Mouse (Mus musculus) heart, postnatal 14 days (tissue): Measurements from ENCODE around the gene Gm26661. TPM values are rescaled to one million over a fixed set of nuclear protein-coding genes. Genes with fewer than 3 reads are reported as not detected.
A peak's percentile ranks its signal among the peaks of the same experiment; 100 is the strongest.

ENCODE experiments used
- DNase-seq, 2 experiments: peaks; one replicate each; pipeline ENCODE4 v3.0.0; 2021 to 2022
- intact Hi-C: fragments of 180-260 bp; cut with DNase I; formaldehyde crosslinking; loops from one replicate; pipeline ENCODE4 v1.15.1; 2025
- long read RNA-seq, 2 experiments: library from polyadenylated mRNA; stranded (forward); transcript quantifications; one replicate each; pipeline ENCODE4 v2.0.0; 2021
- total RNA-seq, 2 experiments: library from RNA; stranded (reverse); gene quantifications; 2 replicates each; pipeline ENCODE4 v1.2.3; 2021

The Gm26661 gene
- total RNA-seq, result not detected
- long read RNA-seq, experiment 1, result 0 reads
- long read RNA-seq, experiment 2, result 0 reads

- intact Hi-C loops, result no loop called here
- DNase-seq, result peak; percentile 45 to 66
These were observed at the start of gene Gm26661 for GRCm38 (mm10) chr14:7791532-7792159. TSS of gene Gm26661 (plus strand) at chr14:7791587.

GRCm38 (mm10) chr14:7748944-7749763 lies 42.2 kb upstream of the Gm26661 start:
- intact Hi-C loops, result no loop called here
- DNase-seq, result peak; percentile 33 to 67

- DNase-seq, result peak in 1 of 2 experiments; percentile 21
- intact Hi-C loops, result no loop called here
These were observed 41.7 kb upstream of the Gm26661 start for GRCm38 (mm10) chr14:7749764-7750089.

GRCm38 (mm10) chr14:7765569-7766314 lies 25.6 kb upstream of the Gm26661 start:
- intact Hi-C loops, result loop anchor here (5.0 kb wide), 1 partner anchor 37 kb away; no protein-coding TSS in a partner anchor

GRCm38 (mm10) chr14:7773714-7774389 lies 17.5 kb upstream of the Gm26661 start:
- peak; percentile 57 to 64 for DNase-seq
- intact Hi-C loops, result no loop called here

More at GRCm38 (mm10) chr14:7765569-7766314, 25.6 kb upstream of the Gm26661 start:
- peak; percentile 80 to 82 for DNase-seq

GRCm38 (mm10) chr14:7786073-7786472 lies 5.3 kb upstream of the Gm26661 start:
- intact Hi-C loops, result no loop called here
- no peak for DNase-seq

GRCm38 (mm10) chr14:7789266-7790030 lies 1.9 kb upstream of the Gm26661 start:
- peak; percentile 40 for DNase-seq

GRCm38 (mm10) chr14:7791061-7791531 lies 291 bp upstream of the Gm26661 start:
- DNase-seq, result no peak
- intact Hi-C loops, result no loop called here

More at GRCm38 (mm10) chr14:7789266-7790030, 1.9 kb upstream of the Gm26661 start:
- intact Hi-C loops, result no loop called here

- intact Hi-C loops, result no loop called here
- no peak for DNase-seq
These were observed 4.6 kb downstream of the Gm26661 start for GRCm38 (mm10) chr14:7795961-7796360.

GRCm38 (mm10) chr14:7800611-7801010 lies 9.2 kb downstream of the Gm26661 start:
- intact Hi-C loops, result loop anchor here (5.0 kb wide), 1 partner anchor 33 kb away; no protein-coding TSS in a partner anchor

GRCm38 (mm10) chr14:7801831-7802230 lies 10.4 kb downstream of the Gm26661 start:
- intact Hi-C loops, result loop anchor here (5.0 kb wide), 1 partner anchor 35 kb away; no protein-coding TSS in a partner anchor
- peak in 1 of 2 experiments; percentile 67 for DNase-seq

More at GRCm38 (mm10) chr14:7800611-7801010, 9.2 kb downstream of the Gm26661 start:
- no peak for DNase-seq

- DNase-seq, result no peak
- intact Hi-C loops, result loop anchor here (5.0 kb wide), 1 partner anchor 37 kb away; no protein-coding TSS in a partner anchor
These were observed 12.6 kb downstream of the Gm26661 start for GRCm38 (mm10) chr14:7803874-7804557.

GRCm38 (mm10) chr14:7804558-7804905 lies 13.1 kb downstream of the Gm26661 start:
- intact Hi-C loops, result loop anchor here (5.0 kb wide), 1 partner anchor 37 kb away; no protein-coding TSS in a partner anchor
- no peak for DNase-seq

- intact Hi-C loops, result no loop called here
- DNase-seq, result no peak
These were observed 16.3 kb downstream of the Gm26661 start for GRCm38 (mm10) chr14:7807711-7808110.

GRCm38 (mm10) chr14:7808501-7808981 lies 17.2 kb downstream of the Gm26661 start:
- intact Hi-C loops, result no loop called here
- DNase-seq, result no peak

- intact Hi-C loops, result no loop called here
- no peak for DNase-seq
These were observed 17.9 kb downstream of the Gm26661 start for GRCm38 (mm10) chr14:7809043-7809955.

GRCm38 (mm10) chr14:7817770-7818462 lies 26.5 kb downstream of the Gm26661 start, which contains the start of gene Flnb:
TSS of gene Flnb (plus strand) at chr14:7817957.
- intact Hi-C loops, result loop anchor here (2.0 to 10.0 kb wide), 5 partner anchors 49 to 177 kb away; partner anchors contain the start of gene Dnase1l3

More at GRCm38 (mm10) chr14:7817770-7818462, 26.5 kb downstream of the Gm26661 start, which contains the start of gene Flnb:
- DNase-seq, result peak; percentile 97 to 98
